In genomic region chr15:84384066-84384465, GRCm38 (mm10) we compare ENCODE assay signal across 13 mouse cellular contexts.
"Had no signal": no experiment of that assay in that cellular context is flagged by ENCODE, and none has a peak within 500 bp of the region (broad histone marks: within the 10 kb centered on the region; RNA-seq: fewer than 3 reads in every experiment).

No protein-coding gene starts in this region.

- ATAC-seq: hindbrain, postnatal 0 days; midbrain, embryonic 16.5 days had no signal

- H3K9ac ChIP-seq: limb, embryonic 12.5 days; liver, embryonic 13.5 days; midbrain, embryonic 12.5 days; neural tube, embryonic 13.5 days; stomach, embryonic 15.5 days had no signal

- H3K36me3 ChIP-seq: limb, embryonic 12.5 days; liver, embryonic 13.5 days; stomach, embryonic 15.5 days had no signal

- DNase-seq: kidney, adult 11 months; kidney, postnatal 10 days; kidney, postnatal 4 days; liver; liver, embryonic 13.5 days; lung, adult 18-20 months; right cerebral cortex, postnatal 25 days had no signal

- H3K9me3 ChIP-seq: liver, embryonic 13.5 days; stomach, embryonic 15.5 days had no signal

- H3K4me2 ChIP-seq: limb, embryonic 12.5 days; liver, embryonic 13.5 days; midbrain, embryonic 12.5 days; neural tube, embryonic 13.5 days; stomach, embryonic 15.5 days had no signal

- H3K4me1 ChIP-seq: midbrain, embryonic 12.5 days; neural tube, embryonic 13.5 days; stomach, embryonic 15.5 days had no signal

- H3K27ac ChIP-seq: hindbrain, postnatal 0 days; limb, embryonic 12.5 days; liver, embryonic 13.5 days; midbrain, embryonic 12.5 days; neural tube, embryonic 13.5 days; stomach, embryonic 15.5 days had no signal

- H3K4me3 ChIP-seq: limb, embryonic 12.5 days; liver, embryonic 13.5 days; midbrain, embryonic 12.5 days; neural tube, embryonic 13.5 days; stomach, embryonic 15.5 days had no signal

- H3K27me3 ChIP-seq: limb, embryonic 12.5 days; liver, embryonic 13.5 days; midbrain, embryonic 12.5 days; neural tube, embryonic 13.5 days; stomach, embryonic 15.5 days had no signal
